Comparison of ENCODE assay signal across 16 mouse cellular contexts in genomic region chr15:10922570-10922969, GRCm38 (mm10). TPM values are rescaled to one million over a fixed set of nuclear protein-coding genes. Genes with fewer than 3 reads are reported as not detected.
DNase-seq lines count a peak whose midpoint lies in the region; ATAC-seq lines count a peak whose summit lies in the region.
"Had no signal": no experiment of that assay in that cellular context is flagged by ENCODE, and none has a peak within 500 bp of the region (broad histone marks: within the 10 kb centered on the region; RNA-seq: fewer than 3 reads in every experiment).

No protein-coding gene starts in this region.

- no peak overlapping the region for H3K27ac ChIP-seq in forebrain, embryonic 13.5 days
- H3K27ac ChIP-seq in hindbrain, embryonic 13.5 days, result no peak overlapping the region
- no peak overlapping the region for H3K27ac ChIP-seq in midbrain, embryonic 13.5 days
- H3K27ac ChIP-seq in kidney, embryonic 16.5 days (ENCODE audit: low read length), result no peak overlapping the region
- H3K27ac ChIP-seq: embryonic facial prominence, embryonic 12.5 days; kidney, postnatal 0 days; limb, embryonic 10.5 days; liver, embryonic 15.5 days; neural tube, embryonic 13.5 days had no signal

- H3K4me1 ChIP-seq in forebrain, embryonic 13.5 days, result peaks cover 5% of the 10 kb centered on the region; the same call in 1 of the 2 replicates
- H3K4me1 ChIP-seq in hindbrain, embryonic 13.5 days (replicated peaks), result 0 out of 2 replicates have a peak, but pooled peaks cover 4% of the 10 kb centered on the region
- no peaks in the 10 kb centered on the region; the same call in 1 of the 2 replicates for H3K4me1 ChIP-seq in midbrain, embryonic 13.5 days (replicated peaks)
- no peaks in the 10 kb centered on the region for H3K4me1 ChIP-seq in kidney, embryonic 16.5 days (ENCODE audit: insufficient read depth, low read length)
- H3K4me1 ChIP-seq: embryonic facial prominence, embryonic 12.5 days; liver, embryonic 15.5 days had no signal

- no peaks in the 10 kb centered on the region for H3K27me3 ChIP-seq in forebrain, embryonic 13.5 days
- H3K27me3 ChIP-seq in hindbrain, embryonic 13.5 days, result no peaks in the 10 kb centered on the region
- no peaks in the 10 kb centered on the region for H3K27me3 ChIP-seq in midbrain, embryonic 13.5 days
- no peaks in the 10 kb centered on the region for H3K27me3 ChIP-seq in kidney, embryonic 16.5 days (ENCODE audit: insufficient read depth, low read length)
- H3K27me3 ChIP-seq: embryonic facial prominence, embryonic 12.5 days; liver, embryonic 15.5 days; neural tube, embryonic 13.5 days had no signal

- intact Hi-C loops in left cerebral cortex, postnatal 14 days (cut with DNase I), result no loop called here

- peak; percentile 74 for ATAC-seq in forebrain, embryonic 13.5 days
- peak; percentile 65; the same call in 1 of the 2 replicates for ATAC-seq in hindbrain, embryonic 13.5 days (ENCODE audit: low FRiP score)
- ATAC-seq in midbrain, embryonic 13.5 days, result peak; percentile 89
- no peak for ATAC-seq in kidney, embryonic 16.5 days (ENCODE audit: low FRiP score, low TSS enrichment)

- no peak overlapping the region for H3K4me2 ChIP-seq in forebrain, embryonic 13.5 days
- no peak overlapping the region for H3K4me2 ChIP-seq in hindbrain, embryonic 13.5 days
- no peak overlapping the region for H3K4me2 ChIP-seq in midbrain, embryonic 13.5 days (replicated peaks)
- no peak overlapping the region for H3K4me2 ChIP-seq in kidney, embryonic 16.5 days (replicated peaks; ENCODE audit: low read depth, low read length)
- H3K4me2 ChIP-seq: embryonic facial prominence, embryonic 12.5 days; liver, embryonic 15.5 days; neural tube, embryonic 13.5 days had no signal

- H3K4me3 ChIP-seq in forebrain, embryonic 13.5 days, result no peak overlapping the region
- H3K4me3 ChIP-seq in hindbrain, embryonic 13.5 days, result no peak overlapping the region
- no peak overlapping the region for H3K4me3 ChIP-seq in midbrain, embryonic 13.5 days (replicated peaks)
- no peak overlapping the region for H3K4me3 ChIP-seq in kidney, embryonic 16.5 days (ENCODE audit: low read length)
- H3K4me3 ChIP-seq: embryonic facial prominence, embryonic 12.5 days; limb, embryonic 10.5 days; liver, embryonic 15.5 days; megakaryocyte, embryonic 14.5 days; neural tube, embryonic 13.5 days had no signal

- H3K9me3 ChIP-seq in forebrain, embryonic 13.5 days (replicated peaks), result no peaks in the 10 kb centered on the region
- no peaks in the 10 kb centered on the region for H3K9me3 ChIP-seq in hindbrain, embryonic 13.5 days
- H3K9me3 ChIP-seq in midbrain, embryonic 13.5 days, result no peaks in the 10 kb centered on the region
- H3K9me3 ChIP-seq in kidney, embryonic 16.5 days (ENCODE audit: low read length), result no peaks in the 10 kb centered on the region
- H3K9me3 ChIP-seq: embryonic facial prominence, embryonic 12.5 days; limb, embryonic 10.5 days; liver, embryonic 15.5 days; neural tube, embryonic 13.5 days had no signal

- H3K9ac ChIP-seq in forebrain, embryonic 13.5 days, result no peak overlapping the region
- no peak overlapping the region for H3K9ac ChIP-seq in hindbrain, embryonic 13.5 days
- no peak overlapping the region for H3K9ac ChIP-seq in midbrain, embryonic 13.5 days (replicated peaks)
- no peak overlapping the region for H3K9ac ChIP-seq in kidney, embryonic 16.5 days (replicated peaks; ENCODE audit: low read length)
- H3K9ac ChIP-seq: embryonic facial prominence, embryonic 12.5 days; liver, embryonic 15.5 days; neural tube, embryonic 13.5 days had no signal

- WGBS in forebrain, embryonic 13.5 days, result 14% methylated on average over 3 of the region's 3 CpGs
- 21% methylated on average over 3 of the region's 3 CpGs for WGBS in hindbrain, embryonic 13.5 days
- 14% methylated on average over 3 of the region's 3 CpGs for WGBS in midbrain, embryonic 13.5 days
- WGBS in kidney, embryonic 16.5 days, result 55% methylated on average over 3 of the region's 3 CpGs

- DNase-seq in left cerebral cortex, postnatal 14 days (ENCODE audit: low spot score in 2 of 2), result peak; percentile 7 to 42
- no peak for DNase-seq in left cerebral cortex, adult 18-20 months (ENCODE audit: low spot score in 2 of 2)
- DNase-seq in kidney, postnatal 14 days, result no peak
- DNase-seq: adrenal gland, postnatal 14 days; heart, adult 18-20 months had no signal

- no peaks in the 10 kb centered on the region for H3K36me3 ChIP-seq in forebrain, embryonic 13.5 days (ENCODE audit: poor library complexity, severe bottlenecking)
- no peaks in the 10 kb centered on the region for H3K36me3 ChIP-seq in hindbrain, embryonic 13.5 days
- H3K36me3 ChIP-seq in midbrain, embryonic 13.5 days, result no peaks in the 10 kb centered on the region
- H3K36me3 ChIP-seq in kidney, embryonic 16.5 days (ENCODE audit: insufficient read depth, low read length), result no peaks in the 10 kb centered on the region
- H3K36me3 ChIP-seq: embryonic facial prominence, embryonic 12.5 days; limb, embryonic 10.5 days; liver, embryonic 15.5 days; neural tube, embryonic 13.5 days had no signal

RNA-seq across cellular contexts. Expression of gene C1qtnf3, which starts 29.6 kb away (rescaled TPM):
- under 1 TPM; 0.19 to 0.33 TPM for total RNA-seq in left cerebral cortex, postnatal 14 days (2021)
- total RNA-seq in left cerebral cortex, adult 18-20 months (2021), result not detected
- 0.10 and 0.13 TPM in 2 replicates for polyA plus RNA-seq in forebrain, embryonic 13.5 days (2015; fragmentation: Nextera tagmentation; extraction: Ambion mirVana)
- polyA plus RNA-seq in hindbrain, embryonic 13.5 days (2015; fragmentation: Nextera tagmentation; extraction: Ambion mirVana), result 3.5 and 3.7 TPM in 2 replicates
- polyA plus RNA-seq in midbrain, embryonic 13.5 days (2015; fragmentation: Nextera tagmentation; extraction: Ambion mirVana), result 0.30 and 0.52 TPM in 2 replicates
- 12.3 and 15.1 TPM in 2 replicates for polyA plus RNA-seq in kidney, embryonic 16.5 days (2015; fragmentation: Nextera tagmentation; extraction: Ambion mirVana)
- total RNA-seq: heart, adult 18-20 months; hematopoietic stem cell, adult 5-6 weeks had no signal

RNA-seq across cellular contexts. Expression of gene Amacr, which starts 59.0 kb away (rescaled TPM):
- 10 to 100 TPM in 1 of 2 experiments, 1 to 10 TPM in 1; 8.3 to 10.2 TPM for total RNA-seq in left cerebral cortex, postnatal 14 days (2021)
- 10 to 100 TPM; 11.6 to 12.4 TPM for total RNA-seq in left cerebral cortex, adult 18-20 months (2021)
- 6.4 and 7.7 TPM in 2 replicates for polyA plus RNA-seq in forebrain, embryonic 13.5 days (2015; fragmentation: Nextera tagmentation; extraction: Ambion mirVana)
- 9.6 and 12.8 TPM in 2 replicates for polyA plus RNA-seq in hindbrain, embryonic 13.5 days (2015; fragmentation: Nextera tagmentation; extraction: Ambion mirVana)
- 8.8 and 9.3 TPM in 2 replicates for polyA plus RNA-seq in midbrain, embryonic 13.5 days (2015; fragmentation: Nextera tagmentation; extraction: Ambion mirVana)
- 37.1 and 44.4 TPM in 2 replicates for polyA plus RNA-seq in kidney, embryonic 16.5 days (2015; fragmentation: Nextera tagmentation; extraction: Ambion mirVana)

Comparison
In these comparisons a context has a peak if more than half of its experiments do, and no peak if none do; other contexts are left out.
1. DNase-seq: peak in left cerebral cortex, postnatal 14 days (2 of 2); none in left cerebral cortex, adult 18-20 months (0 of 2) and kidney, postnatal 14 days (single experiment).